Mouse (Mus musculus) E14TG2a.4 (cell line): ENCODE results near the gene Tenm4.

ENCODE experiments used
- H3K27me3 ChIP-seq: 2 replicates; pipeline ENCODE4 v1.6.1; 2014; ENCODE audit warnings: low read length, control low read depth; ENCODE audit not compliant: insufficient read depth
- H3K36me3 ChIP-seq: 2 replicates; pipeline ENCODE4 v1.6.1; 2014; ENCODE audit warnings: low read length, control low read depth; ENCODE audit not compliant: insufficient read depth
- H3K4me1 ChIP-seq: replicated peaks from 2 replicates; pipeline ENCODE4 v1.6.1; 2014; ENCODE audit warnings: low read depth, low read length, control low read depth
- H3K4me3 ChIP-seq: replicated peaks from 2 replicates; pipeline ENCODE4 v1.5.1; 2014; ENCODE audit warnings: mild to moderate bottlenecking, low read length
- H3K9me3 ChIP-seq: 2 replicates; pipeline ENCODE4 v1.6.1; 2014; ENCODE audit warnings: low read length, control low read depth
- CTCF ChIP-seq: conservative IDR thresholded peaks from 2 replicates; pipeline ENCODE4 v1.5.1; 2014; ENCODE audit warnings: low read length
- NANOG ChIP-seq: IDR thresholded peaks from 2 replicates; pipeline ENCODE4 v1.6.1; 2014; ENCODE audit warnings: borderline replicate concordance, low read length, mixed read lengths
- POU5F1 ChIP-seq: IDR thresholded peaks from 2 replicates; pipeline ENCODE4 v1.6.1; 2014; ENCODE audit warnings: low read length, borderline replicate concordance

The Tenm4 gene

GRCm38 (mm10) chr7:96215894-96216509 is 45.0 kb downstream of the Tenm4 start:
- Histone ChIP-seq H3K27me3 (peaks cover 8% of the 10 kb centered on the region), H3K9me3 (no peaks in the 10 kb centered on the region), H3K4me3 (no peak overlapping the region), H3K36me3 (no peaks in the 10 kb centered on the region; the same call in 1 of the 2 replicates), H3K4me1 (peaks cover 70% of the 10 kb centered on the region)
- TF ChIP-seq CTCF (no peak), NANOG (no peak), POU5F1 (no peak)

- Histone ChIP-seq H3K9me3 (no peaks in the 10 kb centered on the region), H3K4me3 (no peak overlapping the region), H3K4me1 (peaks cover 57% of the 10 kb centered on the region), H3K27me3 (no peaks in the 10 kb centered on the region), H3K36me3 (peaks cover 4% of the 10 kb centered on the region; the same call in 1 of the 2 replicates)
- TF ChIP-seq POU5F1 (no peak), CTCF (no peak), NANOG (no peak)
Observed at GRCm38 (mm10) chr7:96219386-96219785, 48.3 kb downstream of the Tenm4 start.

GRCm38 (mm10) chr7:96220647-96221046 is 49.6 kb downstream of the Tenm4 start:
- TF ChIP-seq CTCF (no peak), POU5F1 (no peak), NANOG (no peak)
- Histone ChIP-seq H3K4me3 (no peak overlapping the region), H3K27me3 (no peaks in the 10 kb centered on the region), H3K36me3 (peaks cover 11% of the 10 kb centered on the region; the same call in 1 of the 2 replicates), H3K9me3 (no peaks in the 10 kb centered on the region), H3K4me1 (peaks cover 48% of the 10 kb centered on the region)

- peaks cover 45% of the 10 kb centered on the region for H3K4me1 ChIP-seq
- TF ChIP-seq POU5F1 = no peak
- no peaks in the 10 kb centered on the region for H3K27me3 ChIP-seq
- H3K36me3 ChIP-seq = 0 out of 2 replicates have a peak, but pooled peaks cover 11% of the 10 kb centered on the region
- H3K9me3 ChIP-seq = no peaks in the 10 kb centered on the region
- no peak overlapping the region for H3K4me3 ChIP-seq
Observed at GRCm38 (mm10) chr7:96222569-96222968, 51.5 kb downstream of the Tenm4 start.

GRCm38 (mm10) chr7:96228562-96229268 is 57.7 kb downstream of the Tenm4 start:
- no peak overlapping the region for H3K4me3 ChIP-seq
- peaks cover 61% of the 10 kb centered on the region for H3K4me1 ChIP-seq
- H3K9me3 ChIP-seq = no peaks in the 10 kb centered on the region
- TF ChIP-seq NANOG = no peak
- no peak for TF ChIP-seq CTCF
- no peak for TF ChIP-seq POU5F1
- H3K27me3 ChIP-seq = no peaks in the 10 kb centered on the region
- 0 out of 2 replicates have a peak, but pooled peaks cover 11% of the 10 kb centered on the region for H3K36me3 ChIP-seq

- no peaks in the 10 kb centered on the region for H3K27me3 ChIP-seq
- TF ChIP-seq NANOG = no peak
- no peak for TF ChIP-seq CTCF
- TF ChIP-seq POU5F1 = no peak
- H3K9me3 ChIP-seq = no peaks in the 10 kb centered on the region
Observed at GRCm38 (mm10) chr7:96230006-96230719, 59.1 kb downstream of the Tenm4 start.

GRCm38 (mm10) chr7:96230720-96231241 is 59.7 kb downstream of the Tenm4 start:
- H3K9me3 ChIP-seq = no peaks in the 10 kb centered on the region
- H3K4me3 ChIP-seq = no peak overlapping the region
- TF ChIP-seq CTCF (no peak), NANOG (no peak), POU5F1 (no peak)
- H3K27me3 ChIP-seq = no peaks in the 10 kb centered on the region
- peaks cover 63% of the 10 kb centered on the region for H3K4me1 ChIP-seq
- H3K36me3 ChIP-seq = peaks cover 4% of the 10 kb centered on the region; the same call in 1 of the 2 replicates

More at GRCm38 (mm10) chr7:96230006-96230719, 59.1 kb downstream of the Tenm4 start:
- Histone ChIP-seq H3K4me1 (peaks cover 67% of the 10 kb centered on the region), H3K4me3 (no peak overlapping the region), H3K36me3 (0 out of 2 replicates have a peak, but pooled peaks cover 3% of the 10 kb centered on the region)

- H3K4me1 ChIP-seq = peaks cover 39% of the 10 kb centered on the region
- H3K27me3 ChIP-seq = no peaks in the 10 kb centered on the region
- H3K4me3 ChIP-seq = no peak overlapping the region
- H3K36me3 ChIP-seq = peaks cover 21% of the 10 kb centered on the region; the same call in 1 of the 2 replicates
- no peaks in the 10 kb centered on the region for H3K9me3 ChIP-seq
- no peak for TF ChIP-seq POU5F1
- no peak for TF ChIP-seq CTCF
- no peak for TF ChIP-seq NANOG
Observed at GRCm38 (mm10) chr7:96235847-96236246, 64.8 kb downstream of the Tenm4 start.
